Mouse (Mus musculus) midbrain, embryonic 16.5 days (tissue): ENCODE measurements at regions not wholly inside any gene's neighbourhood (a gene's known extent, or its start where the extent isn't known, plus 50 kb on each side); places are given as distances from the start of the nearest gene placed in this dataset.
"Not testable (repeated sequence)": the region's sequence is repeated elsewhere in the genome, so short reads cannot be mapped to it uniquely, and the experiment has no call there.

ENCODE experiments used
- ATAC-seq: fragments of 200-750 bp; cut with Nextera tagmentation; 2 replicates; pipeline ENCODE4 v1.8.0; 2017; ENCODE audit warnings: moderate TSS enrichment
- H3K27ac ChIP-seq: fragments of 300-500 bp; sonication (generic); 2 replicates; pipeline ENCODE4 v1.5.1; 2014; ENCODE audit warnings: mild to moderate bottlenecking, low read length, mixed read lengths
- H3K27me3 ChIP-seq: fragments of 300-500 bp; sonication (generic); 2 replicates; pipeline ENCODE4 v1.6.1; 2014; ENCODE audit warnings: low read depth, low read length, mixed read lengths; ENCODE audit not compliant: control insufficient read depth, insufficient read depth
- H3K36me3 ChIP-seq: fragments of 300-500 bp; sonication (generic); 2 replicates; pipeline ENCODE4 v1.6.1; 2014; ENCODE audit warnings: mild to moderate bottlenecking, low read length, moderate library complexity, mixed read lengths; ENCODE audit not compliant: control insufficient read depth, insufficient read depth
- H3K4me1 ChIP-seq: fragments of 300-500 bp; sonication (generic); 2 replicates; pipeline ENCODE4 v1.6.1; 2014; ENCODE audit warnings: mild to moderate bottlenecking, low read length, mixed read lengths; ENCODE audit not compliant: control insufficient read depth, insufficient read depth
- H3K4me2 ChIP-seq: fragments of 300-500 bp; sonication (generic); 2 replicates; pipeline ENCODE4 v1.6.1; 2014; ENCODE audit warnings: mild to moderate bottlenecking, low read length, mixed read lengths
- H3K4me3 ChIP-seq: fragments of 300-500 bp; sonication (generic); 2 replicates; pipeline ENCODE4 v1.5.1; 2014; ENCODE audit warnings: low read depth, mild to moderate bottlenecking, low read length, moderate library complexity, mixed read lengths
- H3K9ac ChIP-seq: fragments of 300-500 bp; sonication (generic); 2 replicates; pipeline ENCODE4 v1.6.1; 2014; ENCODE audit warnings: low read depth, low read length, mixed read lengths
- H3K9me3 ChIP-seq: fragments of 300-500 bp; sonication (generic); replicated peaks from 2 replicates; pipeline ENCODE4 v1.6.1; 2014; ENCODE audit warnings: mild to moderate bottlenecking, low read length, mixed read lengths; ENCODE audit not compliant: control insufficient read depth, poor library complexity, severe bottlenecking
- WGBS: fragments of 180-500 bp; shearing (Covaris S2); extraction: QIAGEN DNeasy Blood & Tissue Kit; methylation state at CpG from one replicate; pipeline ENCODE4 v1.1.7; 2014; 5-methylcytosine and 5-hydroxymethylcytosine counted together

DNA sequence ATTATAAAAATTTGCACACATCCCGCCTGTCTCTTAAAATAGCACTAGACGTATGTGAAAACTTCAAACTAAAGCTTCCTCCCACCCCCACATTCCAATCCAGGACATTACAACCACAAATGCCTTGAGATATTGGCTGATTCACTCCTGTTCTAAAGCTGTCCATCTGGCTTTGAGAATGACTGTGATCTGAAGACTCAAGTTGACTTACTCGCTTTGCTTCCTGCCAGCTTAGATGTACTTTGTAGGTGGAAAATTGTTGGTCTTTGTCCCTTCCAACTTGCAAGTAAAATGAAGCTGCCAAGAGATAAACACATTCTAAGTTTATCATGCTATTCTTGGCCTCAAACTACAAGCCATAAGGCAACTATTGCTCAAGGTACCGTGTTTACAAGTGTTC, 779.7 kb downstream of the Cetn3 start:
- ATAC-seq, result no peak
- no peak overlapping the region for H3K4me2 ChIP-seq
- H3K27me3 ChIP-seq, result no peaks in the 10 kb centered on the region
- H3K4me3 ChIP-seq, result no peak overlapping the region
- no peak overlapping the region for H3K27ac ChIP-seq
- H3K4me1 ChIP-seq, result no peaks in the 10 kb centered on the region
- H3K9ac ChIP-seq, result no peak overlapping the region
- 90% methylated on average over 4 of the region's 4 CpGs for WGBS
- no peaks in the 10 kb centered on the region for H3K9me3 ChIP-seq
- H3K36me3 ChIP-seq, result no peaks in the 10 kb centered on the region

DNA sequence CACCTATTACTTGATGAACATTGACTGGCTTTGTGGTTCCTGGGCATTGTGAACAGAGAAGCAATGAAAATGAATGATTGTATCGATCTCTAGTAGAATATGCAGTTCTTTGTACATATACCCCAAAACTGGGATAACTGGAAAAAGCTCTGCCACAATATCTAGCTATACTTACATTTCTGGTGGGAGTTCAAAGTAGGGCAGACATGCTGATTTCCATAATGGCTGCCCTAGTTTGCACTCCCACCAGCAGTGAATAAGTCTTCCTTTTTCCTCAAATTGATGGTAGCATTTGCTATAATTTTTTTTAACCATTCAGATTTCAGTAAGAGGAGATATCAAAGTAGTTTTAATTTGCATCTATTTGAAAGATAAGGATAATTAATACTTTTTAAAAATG, 788.0 kb downstream of the Cetn3 start:
- Histone ChIP-seq H3K36me3 (no peaks in the 10 kb centered on the region), H3K27ac (no peak overlapping the region), H3K4me3 (no peak overlapping the region), H3K4me1 (no peaks in the 10 kb centered on the region), H3K27me3 (no peaks in the 10 kb centered on the region), H3K4me2 (no peak overlapping the region), H3K9ac (no peak overlapping the region), H3K9me3 (no peaks in the 10 kb centered on the region)
- 95% methylated on average over 1 of the region's 1 CpGs for WGBS
- no peak for ATAC-seq

DNA sequence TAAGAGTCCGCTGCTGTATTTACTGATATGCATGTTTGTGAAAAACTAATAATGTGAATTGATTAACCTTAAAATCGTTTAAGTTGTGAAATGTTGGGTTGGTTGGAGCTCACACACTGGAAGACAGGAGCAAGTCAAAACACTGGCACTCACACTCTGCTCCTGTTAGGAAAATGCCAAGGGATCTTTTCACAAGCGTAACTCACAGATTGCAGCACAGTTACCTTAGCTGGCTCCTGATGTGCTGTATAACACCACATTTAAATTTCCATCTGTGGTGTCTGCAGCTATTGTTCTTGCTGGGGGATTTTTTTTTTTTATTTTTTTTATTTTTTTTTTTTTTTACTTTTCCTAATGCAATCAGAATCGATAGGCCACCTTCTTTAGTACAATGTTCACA, 795.1 kb downstream of the Cetn3 start:
- Histone ChIP-seq H3K4me3 (no peak overlapping the region), H3K27ac (no peak overlapping the region), H3K27me3 (no peaks in the 10 kb centered on the region), H3K9ac (no peak overlapping the region), H3K9me3 (no peaks in the 10 kb centered on the region), H3K36me3 (no peaks in the 10 kb centered on the region), H3K4me1 (no peaks in the 10 kb centered on the region), H3K4me2 (no peak overlapping the region)
- WGBS, result 93% methylated on average over 4 of the region's 4 CpGs
- ATAC-seq, result no peak

DNA sequence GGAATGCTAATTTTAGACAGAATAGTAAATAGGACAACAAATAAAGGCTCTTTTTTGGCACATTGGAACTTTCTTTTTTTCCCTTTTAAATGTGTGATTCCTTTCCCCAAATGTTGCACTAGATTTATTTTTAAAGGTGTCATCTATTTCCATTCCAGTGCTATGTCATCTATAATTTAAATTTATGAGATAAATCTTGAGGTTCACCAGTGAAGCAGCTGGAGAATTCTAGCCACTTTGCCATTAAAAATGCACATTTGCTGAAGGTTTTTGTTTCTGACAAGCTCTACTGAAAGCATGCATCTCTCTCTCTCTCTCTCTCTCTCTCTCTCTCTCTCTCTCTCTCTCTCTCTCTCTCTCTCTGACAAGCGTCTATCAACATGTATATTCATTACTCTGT, 803.5 kb downstream of the Cetn3 start:
- Histone ChIP-seq H3K4me2 (no peak overlapping the region), H3K9ac (no peak overlapping the region)
- WGBS, result 50% methylated on average over 1 of the region's 1 CpGs

DNA sequence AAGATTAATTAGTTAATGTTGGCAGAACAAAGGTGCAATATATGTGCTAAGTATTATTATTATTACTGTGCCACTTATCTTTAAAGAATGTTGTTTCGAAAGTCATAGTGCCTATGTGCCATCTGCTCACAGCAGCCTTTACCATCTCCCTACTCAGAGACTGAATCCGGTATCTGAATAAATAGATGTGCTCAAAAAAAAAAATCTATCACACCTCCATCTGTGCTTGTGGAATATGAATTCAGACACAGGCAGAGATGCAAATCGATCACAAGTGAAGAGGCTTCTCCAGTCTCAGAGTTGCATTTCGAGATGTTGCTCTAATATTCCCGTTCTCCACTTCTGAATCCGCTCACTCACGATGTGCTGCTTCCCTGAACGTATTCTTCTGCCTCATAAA, 811.0 kb downstream of the Cetn3 start:
- ATAC-seq, result no peak
- H3K9ac ChIP-seq, result no peak overlapping the region
- H3K9me3 ChIP-seq, result no peaks in the 10 kb centered on the region
- no peak overlapping the region for H3K4me2 ChIP-seq
- no peak overlapping the region for H3K27ac ChIP-seq
- no peak overlapping the region for H3K4me3 ChIP-seq
- 89% methylated on average over 8 of the region's 8 CpGs for WGBS
- H3K36me3 ChIP-seq, result no peaks in the 10 kb centered on the region
- H3K4me1 ChIP-seq, result no peaks in the 10 kb centered on the region
- H3K27me3 ChIP-seq, result no peaks in the 10 kb centered on the region

More for the DNA sequence above, 803.5 kb downstream of the Cetn3 start:
- Histone ChIP-seq H3K9me3 (no peaks in the 10 kb centered on the region), H3K27me3 (no peaks in the 10 kb centered on the region), H3K27ac (no peak overlapping the region), H3K36me3 (no peaks in the 10 kb centered on the region), H3K4me1 (no peaks in the 10 kb centered on the region), H3K4me3 (no peak overlapping the region)
- no peak for ATAC-seq

DNA sequence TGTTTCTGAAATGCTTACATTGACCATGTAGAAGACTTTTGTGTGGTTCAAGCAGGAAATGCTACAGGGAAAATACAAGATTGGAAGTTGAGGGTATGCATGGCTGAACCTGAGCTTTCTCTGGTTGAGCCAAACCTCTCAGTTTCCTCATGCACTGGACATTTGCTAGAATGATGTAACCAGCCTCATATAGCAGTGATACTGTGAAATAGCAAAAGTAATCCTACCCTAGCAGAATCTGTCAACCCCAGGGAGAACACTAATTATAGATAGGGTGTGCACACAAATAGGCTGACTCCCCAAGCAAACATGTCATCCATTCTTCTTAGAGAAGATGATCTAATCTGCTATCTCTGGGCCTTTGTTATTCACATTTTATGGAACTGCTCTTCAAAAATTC, 812.7 kb downstream of the Cetn3 start:
- Histone ChIP-seq H3K4me2 (no peak overlapping the region), H3K9ac (no peak overlapping the region), H3K27me3 (no peaks in the 10 kb centered on the region), H3K27ac (no peak overlapping the region), H3K36me3 (no peaks in the 10 kb centered on the region), H3K4me1 (no peaks in the 10 kb centered on the region), H3K4me3 (no peak overlapping the region), H3K9me3 (no peaks in the 10 kb centered on the region)
- ATAC-seq, result no peak

DNA sequence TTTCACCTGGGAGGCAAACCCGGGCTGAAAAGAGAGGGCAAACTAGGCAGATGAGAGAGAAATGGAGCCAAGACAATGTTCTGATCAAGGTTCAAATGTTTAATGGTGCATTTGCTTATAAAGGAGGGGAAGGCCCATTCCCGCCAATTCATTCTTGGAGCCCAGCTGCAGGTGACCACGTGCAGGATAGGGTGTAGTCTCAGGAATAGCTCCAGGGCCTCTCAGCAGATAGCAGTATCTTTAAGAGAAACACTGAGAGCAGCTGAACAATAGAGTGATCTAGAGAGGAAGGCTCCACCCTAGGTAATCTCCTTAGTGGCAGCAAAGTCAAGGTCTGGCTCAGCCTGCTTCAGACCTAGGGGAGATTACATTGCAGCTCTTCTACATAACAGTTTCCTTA, 823.0 kb downstream of the Cetn3 start:
- WGBS, result 66% methylated on average over 3 of the region's 3 CpGs

DNA sequence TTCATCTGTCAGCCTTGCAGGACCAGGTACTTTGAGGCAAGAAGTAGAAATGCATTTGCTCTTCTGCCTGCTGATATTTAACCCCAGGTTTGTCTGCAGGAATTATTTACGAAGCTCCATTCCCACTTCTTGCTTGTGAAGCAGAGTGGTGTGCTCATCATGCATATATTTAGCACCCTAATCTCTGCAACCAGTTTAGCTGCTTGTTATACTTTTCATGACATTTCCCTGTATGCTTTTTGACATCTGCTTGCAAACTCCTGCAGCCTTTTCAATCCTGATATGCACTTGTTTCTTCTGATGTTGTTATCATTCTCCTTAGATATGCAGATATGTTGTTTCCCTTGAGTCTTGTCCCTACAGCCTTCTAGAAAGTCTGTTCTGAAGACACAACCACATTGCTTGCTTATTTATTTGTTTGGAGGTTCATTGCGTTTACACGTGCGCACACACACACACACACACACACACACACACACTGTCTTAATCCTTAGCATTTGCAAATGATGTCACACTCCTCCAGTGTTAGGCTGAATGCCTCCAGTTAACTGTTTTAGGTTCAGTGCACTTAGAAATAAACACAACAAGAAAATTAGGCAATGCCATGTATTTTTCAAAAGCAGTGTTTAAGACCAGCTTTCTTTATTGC, 836.3 kb downstream of the Cetn3 start:
- no peak overlapping the region for H3K4me3 ChIP-seq
- no peak overlapping the region for H3K4me2 ChIP-seq
- WGBS, result 61% methylated on average over 4 of the region's 4 CpGs
- no peaks in the 10 kb centered on the region for H3K36me3 ChIP-seq
- no peaks in the 10 kb centered on the region for H3K9me3 ChIP-seq
- no peak overlapping the region for H3K27ac ChIP-seq
- H3K9ac ChIP-seq, result no peak overlapping the region
- H3K4me1 ChIP-seq, result peaks cover 8% of the 10 kb centered on the region
- ATAC-seq, result peak; percentile 68; the same call in 1 of the 2 replicates
- no peaks in the 10 kb centered on the region for H3K27me3 ChIP-seq

More for the DNA sequence above, 823.0 kb downstream of the Cetn3 start:
- ATAC-seq, H3K36me3 ChIP-seq, H3K9ac ChIP-seq, H3K9me3 ChIP-seq, H3K27me3 ChIP-seq, H3K4me2 ChIP-seq, H3K4me3 ChIP-seq, H3K4me1 ChIP-seq, H3K27ac ChIP-seq: not testable (repeated sequence)

DNA sequence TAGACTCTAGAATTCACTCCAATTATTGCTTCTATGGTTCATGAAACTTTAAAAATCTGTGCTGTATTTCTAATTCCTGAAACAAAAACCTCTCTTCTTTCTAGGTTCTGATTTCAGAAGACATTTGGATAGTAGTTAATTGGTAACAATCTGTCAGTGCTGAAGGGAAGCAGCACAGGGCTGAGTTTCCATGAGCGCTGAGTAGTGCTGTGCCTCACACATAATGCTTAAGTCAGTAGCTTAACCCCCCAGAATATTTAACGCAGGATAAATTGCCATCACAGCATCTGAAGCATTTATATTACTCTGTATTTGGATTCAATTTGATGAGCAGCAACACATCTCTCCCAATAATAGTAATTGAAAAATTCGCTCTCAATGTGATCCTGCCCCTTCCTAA, 837.2 kb downstream of the Cetn3 start:
- peak; percentile 79; the same call in 1 of the 2 replicates for ATAC-seq
- Histone ChIP-seq H3K4me1 (peaks cover 8% of the 10 kb centered on the region), H3K27me3 (no peaks in the 10 kb centered on the region), H3K9ac (no peak overlapping the region), H3K9me3 (no peaks in the 10 kb centered on the region), H3K4me3 (no peak overlapping the region), H3K4me2 (no peak overlapping the region), H3K27ac (no peak overlapping the region), H3K36me3 (no peaks in the 10 kb centered on the region)
- WGBS, result 50% methylated on average over 3 of the region's 3 CpGs
